Comparison of ENCODE assay signal across 8 mouse cellular contexts in the genomic region with DNA sequence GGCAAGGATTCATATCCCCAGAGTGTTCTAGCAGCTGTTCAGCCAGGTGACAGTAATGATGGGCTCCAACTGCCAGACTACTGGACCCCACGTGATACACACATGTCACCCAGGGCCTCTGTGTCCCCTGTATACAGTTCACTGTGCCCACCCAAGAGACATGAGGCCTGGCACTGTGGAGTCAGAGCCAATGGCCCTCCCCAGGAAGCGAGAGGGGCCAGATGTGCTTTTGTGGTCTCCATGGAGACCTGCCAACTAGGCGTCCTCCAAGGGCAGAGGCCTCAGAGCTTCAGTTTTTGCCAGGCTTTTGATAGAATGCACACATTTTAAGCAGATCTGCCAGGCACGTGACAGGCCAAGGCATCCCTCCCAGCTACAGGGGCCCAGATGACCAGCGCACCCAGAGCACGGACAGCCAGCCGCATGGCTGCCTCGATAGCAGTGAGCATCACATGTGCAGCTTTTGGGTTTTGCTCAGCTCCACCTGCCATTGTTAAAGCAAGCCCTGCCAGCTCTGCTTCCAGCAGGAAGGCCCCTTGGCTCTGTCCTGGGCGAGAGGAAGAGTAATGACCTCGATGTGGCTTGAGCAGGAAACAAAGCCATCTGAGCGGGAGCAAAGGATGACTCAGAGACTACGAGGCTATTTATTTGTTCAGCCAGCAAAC.
DNase-seq lines count a peak whose midpoint lies in the region; ATAC-seq lines count a peak whose summit lies in the region.

No protein-coding gene starts in this region.

- ATAC-seq in forebrain, embryonic 12.5 days (ENCODE audit: low FRiP score): 0 out of 2 replicates have a peak, but pooled peaks have one; percentile 32
- ATAC-seq in hindbrain, embryonic 12.5 days (ENCODE audit: low FRiP score): peak; percentile 67
- peak; percentile 30 for ATAC-seq in lung, embryonic 16.5 days (ENCODE audit: low read depth)
- no peak for ATAC-seq in stomach, embryonic 16.5 days (ENCODE audit: insufficient read depth, low FRiP score)

- 72% methylated on average over 12 of the region's 12 CpGs for WGBS in forebrain, embryonic 12.5 days
- WGBS in hindbrain, embryonic 12.5 days: 52% methylated on average over 12 of the region's 12 CpGs
- WGBS in lung, embryonic 16.5 days: 35% methylated on average over 12 of the region's 12 CpGs
- WGBS in stomach, embryonic 16.5 days: 42% methylated on average over 12 of the region's 12 CpGs

- DNase-seq in gastrocnemius, adult 18-20 months (ENCODE audit: low spot score): peak; percentile 46
- DNase-seq in gastrocnemius, postnatal 10 days: no peak
- DNase-seq in frontal cortex, postnatal 10 days (ENCODE audit: low spot score in 2 of 2): no peak
- DNase-seq in cerebellum, adult 9-11 months: no peak

- no peak overlapping the region for H3K4me2 ChIP-seq in forebrain, embryonic 12.5 days
- H3K4me2 ChIP-seq in hindbrain, embryonic 12.5 days (replicated peaks): no peak overlapping the region
- H3K4me2 ChIP-seq in lung, embryonic 16.5 days (ENCODE audit: low read depth, low read length): no peak overlapping the region
- H3K4me2 ChIP-seq in stomach, embryonic 16.5 days (ENCODE audit: low read depth, low read length): no peak overlapping the region

- H3K36me3 ChIP-seq in forebrain, embryonic 12.5 days (replicated peaks): no peaks in the 10 kb centered on the region
- H3K36me3 ChIP-seq in hindbrain, embryonic 12.5 days: no peaks in the 10 kb centered on the region
- H3K36me3 ChIP-seq in lung, embryonic 16.5 days (ENCODE audit: control insufficient read depth, insufficient read depth, low read length): no peaks in the 10 kb centered on the region
- H3K36me3 ChIP-seq in stomach, embryonic 16.5 days (ENCODE audit: control insufficient read depth, insufficient read depth, low read length): no peaks in the 10 kb centered on the region

- H3K27me3 ChIP-seq in forebrain, embryonic 12.5 days: peaks cover 62% of the 10 kb centered on the region
- peaks cover 40% of the 10 kb centered on the region for H3K27me3 ChIP-seq in hindbrain, embryonic 12.5 days
- peaks cover 5% of the 10 kb centered on the region for H3K27me3 ChIP-seq in lung, embryonic 16.5 days (ENCODE audit: control insufficient read depth, insufficient read depth, low read depth, low read length)
- H3K27me3 ChIP-seq in stomach, embryonic 16.5 days (ENCODE audit: control insufficient read depth, insufficient read depth, low read length): 0 out of 2 replicates have a peak, but pooled peaks cover 3% of the 10 kb centered on the region

- peaks cover 14% of the 10 kb centered on the region for H3K4me1 ChIP-seq in forebrain, embryonic 12.5 days
- peaks cover 35% of the 10 kb centered on the region for H3K4me1 ChIP-seq in hindbrain, embryonic 12.5 days
- H3K4me1 ChIP-seq in lung, embryonic 16.5 days (replicated peaks; ENCODE audit: control insufficient read depth, insufficient read depth, low read length): peaks cover 14% of the 10 kb centered on the region
- H3K4me1 ChIP-seq in stomach, embryonic 16.5 days (ENCODE audit: control insufficient read depth, insufficient read depth, low read length): peaks cover 23% of the 10 kb centered on the region

- no peak overlapping the region for H3K4me3 ChIP-seq in forebrain, embryonic 12.5 days (replicated peaks)
- H3K4me3 ChIP-seq in hindbrain, embryonic 12.5 days: no peak overlapping the region
- H3K4me3 ChIP-seq in lung, embryonic 16.5 days (ENCODE audit: low read length): no peak overlapping the region
- H3K4me3 ChIP-seq in stomach, embryonic 16.5 days (replicated peaks; ENCODE audit: low read length): no peak overlapping the region

- no peak overlapping the region; the same call in 1 of the 2 replicates for H3K9ac ChIP-seq in forebrain, embryonic 12.5 days
- no peak overlapping the region for H3K9ac ChIP-seq in hindbrain, embryonic 12.5 days
- no peak overlapping the region for H3K9ac ChIP-seq in lung, embryonic 16.5 days (ENCODE audit: low read length)
- H3K9ac ChIP-seq in stomach, embryonic 16.5 days (ENCODE audit: low read length): no peak overlapping the region

- no peaks in the 10 kb centered on the region for H3K9me3 ChIP-seq in forebrain, embryonic 12.5 days
- H3K9me3 ChIP-seq in hindbrain, embryonic 12.5 days (replicated peaks): no peaks in the 10 kb centered on the region
- H3K9me3 ChIP-seq in lung, embryonic 16.5 days (ENCODE audit: control insufficient read depth, low read length): no peaks in the 10 kb centered on the region
- H3K9me3 ChIP-seq in stomach, embryonic 16.5 days (replicated peaks; ENCODE audit: control insufficient read depth, low read length): no peaks in the 10 kb centered on the region

- no peak overlapping the region for H3K27ac ChIP-seq in forebrain, embryonic 12.5 days
- H3K27ac ChIP-seq in hindbrain, embryonic 12.5 days: 0 out of 2 replicates have a peak overlapping the region, but pooled peaks have one; percentile 31
- H3K27ac ChIP-seq in lung, embryonic 16.5 days (ENCODE audit: low read length): peak overlapping the region; percentile 28; the same call in 1 of the 2 replicates
- peak overlapping the region; percentile 22; the same call in 1 of the 2 replicates for H3K27ac ChIP-seq in stomach, embryonic 16.5 days (ENCODE audit: low read length)
